Mouse (Mus musculus) testis, adult 2 months (tissue): ENCODE data around the gene Fcamr. TPM values are rescaled to one million over a fixed set of nuclear protein-coding genes. Genes with fewer than 3 reads are reported as not detected.

Source experiments
- H3K27ac ChIP-seq: fragments of 200-500 bp; 2 replicates; pipeline ENCODE4 v1.5.1; 2012; ENCODE audit warnings: low read depth, low read length; ENCODE audit not compliant: control insufficient read depth, insufficient read depth
- H3K27me3 ChIP-seq: fragments of 200-500 bp; 2 replicates; pipeline ENCODE4 v1.6.1; 2012; ENCODE audit warnings: mild to moderate bottlenecking, low read length, moderate library complexity; ENCODE audit not compliant: control insufficient read depth, insufficient read depth
- H3K36me3 ChIP-seq: fragments of 200-500 bp; 2 replicates; pipeline ENCODE4 v1.6.1; 2012; ENCODE audit warnings: mild to moderate bottlenecking, low read length; ENCODE audit not compliant: control insufficient read depth, insufficient read depth
- H3K4me1 ChIP-seq: fragments of 200-500 bp; 2 replicates; pipeline ENCODE4 v1.6.1; 2012; ENCODE audit warnings: low read length; ENCODE audit not compliant: control insufficient read depth, insufficient read depth
- H3K4me3 ChIP-seq: fragments of 200-500 bp; 2 replicates; pipeline ENCODE4 v1.5.1; 2012; ENCODE audit warnings: low read depth, mild to moderate bottlenecking, low read length, moderate library complexity, mixed read lengths; ENCODE audit not compliant: control insufficient read depth
- CTCF ChIP-seq: fragments of 200-500 bp; IDR thresholded peaks from 2 replicates; pipeline ENCODE4 v1.5.1; 2012; ENCODE audit warnings: low read depth, mild to moderate bottlenecking, inconsistent platforms, low read length, moderate library complexity; ENCODE audit not compliant: control insufficient read depth, insufficient read depth, insufficient replicate concordance
- POLR2A ChIP-seq: fragments of 200-500 bp; IDR thresholded peaks from 2 replicates; pipeline ENCODE4 v1.6.1; 2012; ENCODE audit warnings: low read depth, mild to moderate bottlenecking, inconsistent platforms, low read length, moderate library complexity; ENCODE audit not compliant: control insufficient read depth
- polyA plus RNA-seq: library from polyadenylated mRNA; depleted of rRNA; stranded (reverse); fragments of >200 nt; gene quantifications from 2 replicates; pipeline ENCODE4 v1.2.3, GENCODE M21; 2012

Fcamr gene
- polyA plus RNA-seq, 1 experiment = 0.23 TPM

DNA sequence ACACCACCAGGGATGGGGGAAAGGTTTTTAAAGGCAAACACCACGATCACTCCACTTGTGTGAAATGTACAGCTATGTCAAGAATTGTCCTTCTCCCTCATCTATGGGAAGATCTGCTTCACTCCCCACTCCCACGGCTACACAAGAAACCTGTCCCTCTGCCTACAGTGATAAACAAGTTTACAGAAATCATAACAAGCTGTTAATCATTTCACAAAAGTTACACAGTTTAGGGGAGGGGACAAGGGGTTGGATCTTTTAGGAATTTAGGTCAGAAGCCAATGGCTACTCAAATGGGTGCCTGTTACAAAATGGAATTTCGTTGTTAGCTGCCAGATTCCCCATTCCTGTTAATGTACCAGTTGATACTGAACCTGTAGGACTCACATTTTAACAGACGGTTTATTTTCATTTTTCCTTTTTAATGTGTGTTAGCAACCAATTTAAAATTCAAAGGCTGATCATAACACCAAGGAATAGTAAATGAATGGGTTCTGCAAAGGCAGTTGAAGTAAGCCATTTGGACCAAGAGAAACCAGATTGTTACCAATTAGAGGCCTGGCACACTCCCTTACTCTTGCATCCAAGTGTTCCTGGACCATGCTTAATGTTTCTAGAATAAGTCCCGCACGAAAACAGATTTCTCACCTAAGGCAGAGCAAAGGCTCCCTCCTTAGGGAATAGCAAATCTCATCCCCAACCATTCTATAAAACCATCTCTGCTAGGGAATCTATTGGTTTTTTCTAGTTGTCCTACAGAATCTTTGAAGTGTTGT lies 34.6 kb downstream of the Fcamr start:
- TF ChIP-seq CTCF (no peak), POLR2A (no peak)
- Histone ChIP-seq H3K4me3 (no peak overlapping the region), H3K4me1 (no peaks in the 10 kb centered on the region), H3K27me3 (no peaks in the 10 kb centered on the region), H3K36me3 (no peaks in the 10 kb centered on the region), H3K27ac (no peak overlapping the region)

GRCm38 (mm10) chr1:130838288-130838687 lies 37.6 kb downstream of the Fcamr start:
- H3K4me3 ChIP-seq = no peak overlapping the region
- no peak for TF ChIP-seq POLR2A
- no peak for TF ChIP-seq CTCF
- H3K27me3 ChIP-seq = no peaks in the 10 kb centered on the region
- no peaks in the 10 kb centered on the region for H3K4me1 ChIP-seq
- H3K27ac ChIP-seq = no peak overlapping the region
- no peaks in the 10 kb centered on the region for H3K36me3 ChIP-seq

DNA sequence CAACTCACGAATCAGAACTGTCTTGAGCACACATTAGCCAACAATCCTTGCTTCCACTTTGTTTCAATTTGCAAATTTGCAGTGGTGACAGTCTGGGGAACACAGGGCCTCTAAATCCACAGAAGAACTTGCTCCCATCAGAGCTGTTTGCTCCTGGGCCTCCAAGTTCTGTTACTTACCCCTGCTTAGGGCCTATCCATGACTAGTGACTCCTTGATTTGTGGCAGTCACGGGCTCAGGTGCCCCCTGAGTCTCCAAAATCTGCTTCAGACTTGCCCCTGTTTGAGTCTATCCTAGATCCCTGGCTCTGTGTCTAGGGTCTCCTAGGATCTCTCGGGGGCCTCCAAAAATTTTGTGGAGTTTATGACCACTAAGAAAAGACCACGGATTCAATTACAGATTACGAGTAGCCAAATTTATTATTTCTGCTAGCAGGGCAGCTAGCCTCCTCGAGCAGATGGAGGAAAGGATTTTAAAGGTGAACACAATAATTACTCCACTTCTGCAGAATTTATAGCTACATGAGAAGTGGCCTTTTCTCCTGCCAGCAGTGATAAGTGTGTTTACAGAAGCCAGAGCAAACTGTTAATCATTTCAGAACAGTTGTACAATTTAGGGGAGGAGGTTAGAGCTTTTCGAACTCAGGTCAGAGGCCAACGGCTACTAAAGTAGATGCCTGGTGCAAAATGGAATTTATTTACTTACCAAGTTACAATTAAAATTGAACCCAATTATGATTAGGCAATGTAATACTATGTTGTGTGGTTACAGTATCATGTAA lies 40.1 kb downstream of the Fcamr start:
- H3K27me3 ChIP-seq = no peaks in the 10 kb centered on the region
- H3K4me3 ChIP-seq = no peak overlapping the region
- no peaks in the 10 kb centered on the region for H3K36me3 ChIP-seq
- H3K4me1 ChIP-seq = no peaks in the 10 kb centered on the region
- H3K27ac ChIP-seq = no peak overlapping the region
- TF ChIP-seq POLR2A (no peak), CTCF (no peak)

- H3K4me3 ChIP-seq = no peak overlapping the region
- H3K27ac ChIP-seq = no peak overlapping the region
- H3K4me1 ChIP-seq = no peaks in the 10 kb centered on the region
- no peaks in the 10 kb centered on the region for H3K27me3 ChIP-seq
- H3K36me3 ChIP-seq = no peaks in the 10 kb centered on the region
- TF ChIP-seq POLR2A (no peak), CTCF (no peak)
Observed at GRCm38 (mm10) chr1:130841621-130842020, 40.9 kb downstream of the Fcamr start.

- Histone ChIP-seq H3K4me1 (no peaks in the 10 kb centered on the region), H3K36me3 (no peaks in the 10 kb centered on the region), H3K27ac (no peak overlapping the region), H3K4me3 (no peak overlapping the region), H3K27me3 (no peaks in the 10 kb centered on the region)
- TF ChIP-seq CTCF = no peak
- TF ChIP-seq POLR2A = no peak
Observed at GRCm38 (mm10) chr1:130844516-130844915, 43.8 kb downstream of the Fcamr start.

DNA sequence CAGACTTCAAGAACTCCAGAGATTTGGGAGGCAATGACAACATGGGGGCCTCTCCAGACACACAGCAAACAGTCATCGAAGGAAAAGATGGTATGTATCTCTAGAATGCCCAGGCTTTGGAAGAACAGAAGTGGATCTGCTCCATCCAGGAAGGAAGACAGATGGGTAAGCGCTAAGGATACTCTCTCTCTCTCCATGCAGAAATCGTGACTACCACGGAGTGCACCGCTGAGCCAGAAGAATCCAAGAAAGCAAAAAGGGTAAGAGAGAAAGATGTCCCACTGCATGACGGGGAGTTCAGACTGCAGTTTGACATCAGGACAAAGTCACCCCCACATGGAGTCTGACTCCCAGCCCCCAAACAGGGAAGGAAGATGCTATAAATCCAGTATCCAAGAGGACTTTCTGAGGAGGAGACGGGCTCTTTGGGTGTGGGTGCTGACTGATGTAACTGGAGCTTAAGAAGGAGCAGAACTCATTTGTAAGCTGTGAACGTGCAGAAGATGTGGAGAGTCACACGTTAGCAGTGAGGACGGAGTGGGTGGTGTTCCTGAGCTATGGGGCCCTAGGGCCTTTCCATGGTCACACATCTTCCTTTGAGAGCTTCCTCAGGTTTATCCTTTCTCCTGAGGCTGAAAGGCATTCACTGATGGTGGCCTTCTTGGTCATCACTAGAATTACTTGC lies 49.0 kb downstream of the Fcamr start:
- no peak for TF ChIP-seq POLR2A
- no peak for TF ChIP-seq CTCF
- H3K27ac ChIP-seq = no peak overlapping the region
- H3K27me3 ChIP-seq = 0 out of 2 replicates have a peak, but pooled peaks cover 2% of the 10 kb centered on the region
- no peaks in the 10 kb centered on the region for H3K36me3 ChIP-seq
- H3K4me3 ChIP-seq = no peak overlapping the region
- H3K4me1 ChIP-seq = peaks cover 3% of the 10 kb centered on the region; the same call in 1 of the 2 replicates

GRCm38 (mm10) chr1:130850405-130850804 lies 49.7 kb downstream of the Fcamr start:
- TF ChIP-seq POLR2A (no peak), CTCF (no peak)
- H3K4me3 ChIP-seq = no peak overlapping the region
- H3K27ac ChIP-seq = no peak overlapping the region
- peaks cover 6% of the 10 kb centered on the region; the same call in 1 of the 2 replicates for H3K4me1 ChIP-seq
- 0 out of 2 replicates have a peak, but pooled peaks cover 2% of the 10 kb centered on the region for H3K27me3 ChIP-seq
- H3K36me3 ChIP-seq = no peaks in the 10 kb centered on the region
